Mouse (Mus musculus) embryonic fibroblast, embryonic 13.5 days (primary cell): ENCODE measurements around the gene Poc1b.

ENCODE experiments used
- CTCF ChIP-seq: IDR thresholded peaks from 2 replicates; pipeline ENCODE4 v1.5.1; 2011; ENCODE audit warnings: mild to moderate bottlenecking, control low read depth, low read length, moderate library complexity, borderline replicate concordance; ENCODE audit not compliant: insufficient read depth
- POLR2A ChIP-seq: IDR thresholded peaks from 2 replicates; pipeline ENCODE4 v1.6.1; 2011; ENCODE audit warnings: low read depth, mild to moderate bottlenecking, control low read depth, low read length, moderate library complexity

DNA sequence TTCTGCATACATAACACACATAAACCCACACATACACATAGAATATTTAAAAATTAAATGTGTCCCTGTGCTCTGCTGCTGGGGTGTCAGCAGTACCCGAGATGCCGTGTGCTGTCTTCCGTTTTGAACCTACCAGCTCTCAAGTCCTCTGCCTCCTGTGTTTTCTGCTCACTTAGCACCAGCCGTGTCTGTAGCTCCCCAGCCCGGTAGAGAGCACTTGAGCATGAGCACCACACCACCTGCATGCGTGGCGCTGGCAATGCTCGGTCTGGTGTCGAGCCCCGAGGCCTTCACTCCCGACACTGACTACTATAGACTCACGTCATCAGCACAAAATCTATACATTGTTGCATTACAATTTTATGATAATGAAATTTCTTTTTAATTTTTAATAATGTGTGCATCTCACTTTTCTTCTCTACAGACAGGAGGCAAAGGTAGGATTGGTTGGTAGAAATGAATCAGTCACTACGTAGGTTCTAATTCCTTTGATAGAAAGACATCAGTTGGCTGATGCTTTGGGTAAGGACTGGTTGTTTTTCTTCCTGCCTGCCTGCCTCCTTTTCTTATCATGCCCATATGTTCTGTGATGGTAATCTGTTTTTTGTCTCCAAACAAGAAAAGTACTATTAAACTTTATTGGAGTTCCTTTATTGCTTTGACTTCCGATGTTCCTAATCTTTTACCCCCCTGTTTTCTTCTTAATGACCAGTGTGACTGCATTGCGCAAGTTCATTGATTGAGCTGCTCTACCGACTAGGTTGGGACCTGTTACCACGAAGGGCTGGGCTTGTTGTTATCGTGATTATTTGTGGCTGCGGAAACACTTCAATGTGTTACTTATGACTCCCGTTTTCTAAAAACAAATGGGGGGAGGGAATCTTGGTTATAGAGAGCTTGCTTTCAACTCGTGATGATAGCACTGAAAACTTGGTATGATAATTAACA, 82.1 kb downstream of the Poc1b start:
- no peak for TF ChIP-seq CTCF
- TF ChIP-seq POLR2A = no peak
